10 mouse cellular contexts compared by ENCODE assay signal in the genomic region with DNA sequence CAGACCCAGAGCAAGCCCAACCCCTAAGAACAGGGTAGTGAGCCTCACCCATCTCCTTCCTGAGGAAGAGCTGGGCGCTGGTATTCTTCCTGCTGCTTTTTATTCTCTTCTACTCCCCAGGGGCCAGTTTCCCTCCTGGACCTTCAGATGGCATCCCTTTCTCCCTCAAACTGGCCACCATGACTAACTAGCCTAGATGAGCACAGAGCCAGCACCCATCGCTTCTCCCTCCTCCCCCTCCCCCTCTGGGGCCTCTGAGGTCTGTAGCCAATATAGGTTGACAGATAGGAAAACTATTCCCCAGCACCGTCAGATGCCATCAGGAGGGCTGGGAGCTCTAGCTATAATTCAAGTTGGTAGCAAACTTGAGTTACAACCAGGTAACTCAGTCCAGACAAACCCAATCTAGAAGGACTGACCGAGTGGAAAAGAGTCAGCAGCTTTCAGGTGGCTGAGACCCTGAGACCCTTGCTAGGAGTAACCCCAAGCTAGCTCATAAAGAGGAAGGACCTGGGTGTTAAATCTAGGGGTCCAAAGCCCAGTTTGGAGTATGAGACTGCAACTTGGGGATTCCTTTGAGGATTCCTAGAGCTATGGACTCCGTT. TPM values are rescaled to one million over a fixed set of nuclear protein-coding genes. Genes with fewer than 3 reads are reported as not detected.
DNase-seq lines count a peak whose midpoint lies in the region; ATAC-seq and TF ChIP-seq lines count a peak whose summit lies in the region.
"Had no signal": no experiment of that assay in that cellular context is flagged by ENCODE, and none has a peak within 500 bp of the region (broad histone marks: within the 10 kb centered on the region; RNA-seq: fewer than 3 reads in every experiment).

No protein-coding gene starts in this region.

- ATAC-seq in heart, embryonic 12.5 days (ENCODE audit: insufficient number of reproducible peaks, low FRiP score): no peak
- no peak for ATAC-seq in liver, embryonic 15.5 days (ENCODE audit: insufficient read depth)
- no peak for ATAC-seq in cerebellum, adult (ENCODE audit: insufficient number of reproducible peaks, low FRiP score, low TSS enrichment)

- peak; percentile 92 for DNase-seq in heart, adult 11 months
- peak; percentile 36 for DNase-seq in lung, adult 2 months
- no peak for DNase-seq in lung, adult 18-20 months
- no peak for DNase-seq in embryonic facial prominence, embryonic 10.5 days (ENCODE audit: low spot score)
- no peak for DNase-seq in gastrocnemius, postnatal 36 days

- H3K9me3 ChIP-seq in heart, embryonic 12.5 days (replicated peaks): no peaks in the 10 kb centered on the region
- H3K9me3 ChIP-seq in embryonic facial prominence, embryonic 10.5 days: no peaks in the 10 kb centered on the region
- no peaks in the 10 kb centered on the region for H3K9me3 ChIP-seq in liver, embryonic 15.5 days (replicated peaks)

- H3K4me1 ChIP-seq in heart, embryonic 12.5 days (replicated peaks): peaks cover 16% of the 10 kb centered on the region
- peaks cover 14% of the 10 kb centered on the region for H3K4me1 ChIP-seq in lung, adult 2 months (ENCODE audit: control insufficient read depth, insufficient read depth, low read length)
- peaks cover 23% of the 10 kb centered on the region for H3K4me1 ChIP-seq in embryonic facial prominence, embryonic 10.5 days
- peaks cover 38% of the 10 kb centered on the region for H3K4me1 ChIP-seq in liver, embryonic 15.5 days (replicated peaks)

- intact Hi-C loops in gastrocnemius, postnatal 36 days (cut with DNase I): no loop called here

- TF ChIP-seq POLR2A in lung, adult 2 months (IDR thresholded peaks at IDR 0.05; ENCODE audit: borderline replicate concordance, extremely low read depth, low read depth, low read length): no peak

- peaks cover 30% of the 10 kb centered on the region for H3K27me3 ChIP-seq in heart, embryonic 12.5 days (replicated peaks)
- H3K27me3 ChIP-seq in embryonic facial prominence, embryonic 10.5 days (replicated peaks; ENCODE audit: low read depth, poor library complexity, severe bottlenecking): peaks cover 21% of the 10 kb centered on the region
- H3K27me3 ChIP-seq in liver, embryonic 15.5 days: peaks cover 55% of the 10 kb centered on the region

- no peak overlapping the region for H3K4me3 ChIP-seq in heart, embryonic 12.5 days
- no peak overlapping the region for H3K4me3 ChIP-seq in lung, adult 2 months (replicated peaks; ENCODE audit: extremely low read depth, low read depth, low read length)
- H3K4me3 ChIP-seq in embryonic facial prominence, embryonic 10.5 days: 0 out of 2 replicates have a peak overlapping the region, but pooled peaks have one; percentile 55
- H3K4me3 ChIP-seq in liver, embryonic 15.5 days (replicated peaks): no peak overlapping the region

- H3K36me3 ChIP-seq in heart, embryonic 12.5 days: no peaks in the 10 kb centered on the region
- H3K36me3 ChIP-seq in embryonic facial prominence, embryonic 10.5 days (replicated peaks): no peaks in the 10 kb centered on the region
- no peaks in the 10 kb centered on the region for H3K36me3 ChIP-seq in liver, embryonic 15.5 days (replicated peaks)

- H3K4me2 ChIP-seq in heart, embryonic 12.5 days: no peak overlapping the region
- peak overlapping the region; percentile 54 for H3K4me2 ChIP-seq in liver, embryonic 15.5 days

- TF ChIP-seq CTCF in lung, adult 2 months (IDR thresholded peaks at IDR 0.05; ENCODE audit: insufficient read depth, low read length): no peak

- no peak overlapping the region for H3K9ac ChIP-seq in heart, embryonic 12.5 days
- H3K9ac ChIP-seq in liver, embryonic 15.5 days: no peak overlapping the region

- 52% methylated on average over 5 of the region's 5 CpGs for WGBS in heart, embryonic 12.5 days
- 41% methylated on average over 5 of the region's 5 CpGs for WGBS in lung, adult 2 months
- 59% methylated on average over 5 of the region's 5 CpGs for WGBS in embryonic facial prominence, embryonic 10.5 days
- 27% methylated on average over 5 of the region's 5 CpGs for WGBS in liver, embryonic 15.5 days (ENCODE audit: insufficient replicate concordance)

- H3K27ac ChIP-seq in heart, embryonic 12.5 days (ENCODE audit: poor library complexity, severe bottlenecking): no peak overlapping the region
- 0 out of 2 replicates have a peak overlapping the region, but pooled peaks have one; percentile 40 for H3K27ac ChIP-seq in embryonic facial prominence, embryonic 10.5 days (replicated peaks)
- no peak overlapping the region for H3K27ac ChIP-seq in liver, embryonic 15.5 days (replicated peaks)

RNA-seq across cellular contexts. Expression of gene Fndc11, which starts 0.8 kb away (rescaled TPM):
- polyA plus RNA-seq in heart, embryonic 12.5 days (2016; fragmentation: Nextera tagmentation; extraction: Ambion mirVana): not detected in 2 replicates
- 2.3 and 2.4 TPM in 2 replicates for polyA plus RNA-seq in lung, adult 2 months (2012; rRNA removed)
- 0.25 and 0.26 TPM in 2 replicates for polyA plus RNA-seq in embryonic facial prominence, embryonic 10.5 days (2016; fragmentation: Nextera tagmentation; extraction: Ambion mirVana)
- 0.17 and 0.26 TPM in 2 replicates for polyA plus RNA-seq in liver, embryonic 15.5 days (2015; fragmentation: Nextera tagmentation; extraction: Ambion mirVana)
- not detected for total RNA-seq in gastrocnemius, postnatal 36 days (2021)
- polyA plus RNA-seq: C2C12; forebrain, embryonic 16.5 days had no signal

RNA-seq across cellular contexts. Expression of gene Srms, which starts 6.0 kb away (rescaled TPM):
- 0.23 and 0.32 TPM in 2 replicates for polyA plus RNA-seq in heart, embryonic 12.5 days (2016; fragmentation: Nextera tagmentation; extraction: Ambion mirVana)
- 7.6 and 7.8 TPM in 2 replicates for polyA plus RNA-seq in lung, adult 2 months (2012; rRNA removed)
- 0.05 and 0.16 TPM in 2 replicates for polyA plus RNA-seq in embryonic facial prominence, embryonic 10.5 days (2016; fragmentation: Nextera tagmentation; extraction: Ambion mirVana)
- 0.32 and 0.44 TPM in 2 replicates for polyA plus RNA-seq in liver, embryonic 15.5 days (2015; fragmentation: Nextera tagmentation; extraction: Ambion mirVana)
- under 1 TPM; 0.22 to 0.38 TPM for total RNA-seq in gastrocnemius, postnatal 36 days (2021)
- polyA plus RNA-seq: C2C12 had no signal

RNA-seq across cellular contexts. Expression of gene Ptk6, which starts 16.4 kb away (rescaled TPM):
- not detected in 2 replicates for polyA plus RNA-seq in heart, embryonic 12.5 days (2016; fragmentation: Nextera tagmentation; extraction: Ambion mirVana)
- polyA plus RNA-seq in lung, adult 2 months (2012; rRNA removed): 0.29 and 1.6 TPM in 2 replicates
- polyA plus RNA-seq in embryonic facial prominence, embryonic 10.5 days (2016; fragmentation: Nextera tagmentation; extraction: Ambion mirVana): not detected in 2 replicates
- 0.14 and 0.21 TPM in 2 replicates for polyA plus RNA-seq in liver, embryonic 15.5 days (2015; fragmentation: Nextera tagmentation; extraction: Ambion mirVana)
- total RNA-seq in gastrocnemius, postnatal 36 days (2021): not detected
- polyA plus RNA-seq: C2C12; forebrain, embryonic 16.5 days had no signal

RNA-seq across cellular contexts. Expression of gene Helz2, which starts 22.8 kb away (rescaled TPM):
- polyA plus RNA-seq in heart, embryonic 12.5 days (2016; fragmentation: Nextera tagmentation; extraction: Ambion mirVana): 1.7 and 1.9 TPM in 2 replicates
- 49.7 and 54.3 TPM in 2 replicates for polyA plus RNA-seq in lung, adult 2 months (2012; rRNA removed)
- 1.1 and 1.4 TPM in 2 replicates for polyA plus RNA-seq in embryonic facial prominence, embryonic 10.5 days (2016; fragmentation: Nextera tagmentation; extraction: Ambion mirVana)
- polyA plus RNA-seq in liver, embryonic 15.5 days (2015; fragmentation: Nextera tagmentation; extraction: Ambion mirVana): 2.3 and 2.6 TPM in 2 replicates
- total RNA-seq in gastrocnemius, postnatal 36 days (2021): 1 to 10 TPM; 2.7 to 3.3 TPM

RNA-seq across cellular contexts. Expression of gene Ppdpf, which starts 31.9 kb away (rescaled TPM):
- 174 and 175 TPM in 2 replicates for polyA plus RNA-seq in heart, embryonic 12.5 days (2016; fragmentation: Nextera tagmentation; extraction: Ambion mirVana)
- polyA plus RNA-seq in lung, adult 2 months (2012; rRNA removed): 145 and 157 TPM in 2 replicates
- polyA plus RNA-seq in embryonic facial prominence, embryonic 10.5 days (2016; fragmentation: Nextera tagmentation; extraction: Ambion mirVana): 351 and 375 TPM in 2 replicates
- polyA plus RNA-seq in liver, embryonic 15.5 days (2015; fragmentation: Nextera tagmentation; extraction: Ambion mirVana): 95.8 and 96.4 TPM in 2 replicates
- total RNA-seq in gastrocnemius, postnatal 36 days (2021): 10 to 100 TPM; 40.4 to 45.1 TPM

Comparison
In these comparisons a context has a peak if more than half of its experiments do, and no peak if none do; other contexts are left out.
1. DNase-seq: peak in heart, adult 11 months (single experiment) and lung, adult 2 months (single experiment); none in lung, adult 18-20 months (0 of 2), embryonic facial prominence, embryonic 10.5 days (single experiment) and gastrocnemius, postnatal 36 days (0 of 2).